Mouse (Mus musculus): Measurements from ENCODE around the gene Gm10354.
"Not testable (repeated sequence)": the region's sequence is repeated elsewhere in the genome, so short reads cannot be mapped to it uniquely, and the experiment has no call there.

Gene Gm10354

DNA sequence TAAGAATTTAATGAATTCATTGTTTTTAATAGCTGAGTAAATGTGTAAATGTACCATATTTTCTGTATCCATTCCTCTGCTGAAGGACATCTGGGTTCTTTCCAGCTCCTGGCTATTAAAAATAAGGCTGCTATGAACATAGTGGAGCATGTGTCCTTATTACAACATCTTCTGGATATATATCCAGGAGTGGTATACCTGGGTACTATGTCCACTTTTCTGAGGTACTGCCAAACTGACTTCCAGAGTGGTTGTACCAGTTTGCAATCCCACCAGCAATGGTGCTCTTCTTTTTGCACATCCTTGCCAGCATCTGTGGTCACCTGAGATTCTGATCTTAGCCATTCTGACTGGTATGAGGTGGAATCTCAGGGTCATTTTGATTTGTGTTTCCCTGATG lies 25.1 kb downstream of the Gm10354 start:
- DNase-seq (ENCODE audit: low spot score): not testable (repeated sequence)

GRCm38 (mm10) chr5:14952749-14953148 lies 26.0 kb downstream of the Gm10354 start:
- DNase-seq (ENCODE audit: low spot score): not testable (repeated sequence)

GRCm38 (mm10) chr5:14951822-14952221 lies 26.9 kb downstream of the Gm10354 start:
- DNase-seq (ENCODE audit: low spot score): not testable (repeated sequence)

DNA sequence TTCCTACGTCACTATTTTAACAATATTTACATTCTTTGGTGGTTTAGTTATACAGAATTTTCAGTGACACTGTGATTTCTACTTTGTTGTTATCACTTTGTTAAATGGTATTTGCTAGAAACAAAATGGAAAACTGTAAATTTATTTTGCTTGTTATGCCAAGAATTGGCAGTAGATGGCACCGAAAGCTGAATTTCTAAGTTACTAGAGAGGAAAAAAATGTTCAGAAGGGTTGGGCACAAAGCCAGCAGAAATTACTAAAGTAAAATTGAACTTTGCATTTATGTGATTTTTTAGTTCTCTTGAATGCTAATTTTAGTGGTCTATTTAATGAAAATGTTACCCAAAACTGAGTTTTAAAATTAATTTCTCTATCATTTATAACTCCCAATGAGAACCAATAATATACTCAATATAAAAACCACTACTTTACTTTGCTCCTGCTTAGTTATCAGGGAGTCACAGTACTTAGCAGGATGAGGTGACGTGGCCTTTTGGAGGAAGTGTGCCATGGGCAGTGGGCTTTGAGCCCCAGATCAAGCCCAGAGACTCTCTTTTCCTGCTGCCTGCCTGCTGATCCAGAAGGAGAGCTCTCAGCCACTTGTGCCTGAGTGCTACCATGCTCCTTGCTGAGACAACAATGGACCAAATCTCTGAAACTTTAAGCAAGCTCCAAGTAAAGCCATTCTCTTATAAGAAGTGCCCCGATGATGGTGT lies 31.1 kb downstream of the Gm10354 start:
- not testable (repeated sequence) for DNase-seq (ENCODE audit: low spot score)

- not testable (repeated sequence) for DNase-seq (ENCODE audit: low spot score)
These were observed 33.2 kb downstream of the Gm10354 start for GRCm38 (mm10) chr5:14945524-14945923.

- DNase-seq (ENCODE audit: low spot score): not testable (repeated sequence)
These were observed 37.7 kb downstream of the Gm10354 start for GRCm38 (mm10) chr5:14941043-14941442.

DNA sequence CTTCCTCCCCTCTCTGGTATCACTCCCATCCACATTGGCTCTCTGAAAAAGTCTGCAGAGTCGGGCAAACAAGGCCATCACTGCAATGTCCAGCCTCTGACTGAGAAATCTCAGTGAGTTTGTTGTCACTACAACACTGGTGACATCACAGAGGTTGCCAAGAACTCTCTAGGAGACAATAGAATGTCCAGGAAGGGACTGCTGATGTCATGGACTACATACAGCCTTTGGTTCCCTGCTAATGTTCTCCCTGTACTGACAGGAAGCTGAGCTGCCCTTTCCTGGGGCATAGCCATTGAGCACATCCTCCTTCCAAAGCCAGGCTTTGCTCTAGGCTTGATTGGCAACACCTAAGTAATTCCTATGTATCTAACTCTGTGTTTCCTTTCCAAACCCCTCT lies 40.4 kb downstream of the Gm10354 start, which contains the start of gene Speer4e:
Gene Speer4e, minus strand, starts transcription at position 101 of the 400 bp plus-strand sequence.
- DNase-seq (ENCODE audit: low spot score): not testable (repeated sequence)

DNA sequence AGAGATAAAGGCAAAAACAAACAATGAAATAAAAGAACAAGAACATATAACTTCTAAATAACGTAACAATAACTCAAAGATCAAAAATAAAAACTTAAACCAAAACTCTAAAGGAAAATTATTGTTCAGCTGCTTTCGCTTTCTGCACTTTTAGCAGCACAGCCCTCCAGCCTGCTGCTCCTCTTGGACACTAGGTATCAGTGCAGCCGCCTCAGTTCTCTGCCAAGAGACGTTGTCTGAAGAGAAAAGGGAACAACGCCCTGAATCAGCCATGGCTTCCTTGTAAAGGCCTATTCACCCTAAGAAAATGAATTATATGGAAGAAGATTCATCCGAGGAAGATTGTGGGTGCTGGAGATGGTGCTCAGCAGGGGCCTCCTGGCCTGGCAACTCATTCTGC lies 45.0 kb downstream of the Gm10354 start:
- DNase-seq (ENCODE audit: low spot score): not testable (repeated sequence)

- not testable (repeated sequence) for DNase-seq (ENCODE audit: low spot score)
These were observed 51.7 kb downstream of the Gm10354 start for GRCm38 (mm10) chr5:14927047-14927446.
